Mouse (Mus musculus): ENCODE data around the gene Spata22.
A peak's percentile ranks its signal among the peaks of the same experiment; 100 is the strongest.
"Not testable (repeated sequence)": the region's sequence is repeated elsewhere in the genome, so short reads cannot be mapped to it uniquely, and the experiment has no call there.

Spata22 gene

DNA sequence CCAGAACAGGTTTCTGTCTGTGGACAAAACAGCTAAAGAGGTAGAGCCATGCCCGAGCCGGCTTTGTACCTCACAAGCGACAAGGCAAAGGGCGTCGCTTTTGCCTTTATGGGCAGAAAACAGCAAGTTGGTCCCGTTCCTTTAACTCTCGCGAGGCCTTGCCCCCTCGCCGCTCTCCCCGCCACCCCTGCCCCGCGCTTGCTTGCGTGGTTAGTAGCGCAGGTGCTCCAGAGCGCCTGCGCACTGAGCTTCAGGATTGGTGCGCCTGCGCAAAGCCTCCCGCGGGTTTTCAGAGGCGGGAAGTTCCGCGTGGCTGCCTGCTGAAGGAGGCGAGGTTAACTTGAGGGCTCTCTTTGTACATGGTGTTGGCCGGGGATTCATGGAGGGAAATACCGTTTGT is at the start of gene Spata22, which contains the start of the genes Aspa and Gm49340:
Gene Spata22, plus strand, starts transcription at position 300 of the 400 bp plus-strand sequence.
Gene Aspa, minus strand, starts transcription at position 155 of the 400 bp plus-strand sequence.
Gene Gm49340, plus strand, starts transcription at position 300 of the 400 bp plus-strand sequence.
- no peak for DNase-seq

GRCm38 (mm10) chr11:73280710-73281109 is 48.8 kb upstream of the Spata22 start:
- DNase-seq: no peak

DNA sequence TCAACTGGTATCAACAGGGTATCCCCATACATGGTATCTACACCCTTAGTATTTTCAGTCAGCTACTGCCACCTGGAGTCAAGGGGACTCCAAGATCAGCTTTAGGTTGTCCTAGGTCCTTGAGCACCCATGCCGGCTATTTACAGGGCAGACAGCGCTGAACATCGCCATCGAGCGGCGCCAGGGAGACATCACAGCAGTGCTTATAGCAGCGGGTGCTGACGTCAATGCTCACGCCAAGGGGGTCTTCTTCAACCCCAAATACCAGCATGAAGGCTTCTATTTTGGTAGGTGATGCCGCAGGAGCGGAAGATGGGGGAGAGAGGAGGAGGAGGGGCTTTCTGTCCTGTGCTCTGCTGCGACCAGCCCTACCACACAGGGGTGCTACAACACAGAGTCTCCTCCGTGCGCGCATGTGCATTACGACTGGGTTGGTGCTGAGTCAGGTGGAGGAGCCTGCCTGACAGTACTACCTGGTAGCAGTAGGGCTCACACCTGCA is 48.0 kb upstream of the Spata22 start:
- peak; percentile 67 for DNase-seq

DNA sequence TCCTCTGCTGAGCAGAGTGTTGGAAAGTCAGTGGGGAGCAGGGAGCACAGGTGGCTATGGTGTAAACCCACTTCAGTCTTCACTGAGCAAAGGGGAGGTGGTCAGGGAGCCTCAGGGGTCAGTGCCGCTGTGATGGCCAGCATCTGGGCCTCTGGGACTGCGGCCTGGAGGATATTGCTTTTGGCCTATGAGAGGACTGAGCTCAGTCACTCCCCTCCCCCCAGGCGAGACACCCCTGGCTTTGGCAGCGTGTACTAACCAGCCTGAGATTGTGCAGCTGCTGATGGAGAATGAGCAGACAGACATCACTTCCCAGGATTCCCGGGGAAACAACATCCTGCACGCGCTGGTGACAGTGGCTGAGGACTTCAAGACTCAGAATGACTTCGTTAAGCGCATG is 46.2 kb upstream of the Spata22 start:
- peak; percentile 31 for DNase-seq

DNA sequence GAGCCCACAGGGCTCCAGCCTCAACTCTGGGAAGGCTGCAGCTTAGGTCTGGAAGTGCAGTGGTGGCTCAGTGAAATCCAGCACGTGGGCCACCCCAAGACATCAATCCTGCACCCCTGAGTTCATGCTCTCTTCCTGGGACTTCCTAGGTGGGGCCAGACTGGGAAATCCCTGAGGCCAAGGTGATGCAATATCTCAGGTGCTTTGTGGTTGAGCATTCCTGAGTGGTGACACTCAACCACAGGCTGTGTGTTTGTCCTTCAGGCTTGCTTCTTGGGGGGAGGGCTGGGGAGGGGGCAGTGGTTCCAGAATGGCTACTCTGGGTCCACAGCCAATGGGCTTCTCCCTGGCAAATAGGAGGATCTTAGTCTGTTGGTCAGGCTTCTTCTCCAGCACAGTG is 45.6 kb upstream of the Spata22 start:
- no peak for DNase-seq

DNA sequence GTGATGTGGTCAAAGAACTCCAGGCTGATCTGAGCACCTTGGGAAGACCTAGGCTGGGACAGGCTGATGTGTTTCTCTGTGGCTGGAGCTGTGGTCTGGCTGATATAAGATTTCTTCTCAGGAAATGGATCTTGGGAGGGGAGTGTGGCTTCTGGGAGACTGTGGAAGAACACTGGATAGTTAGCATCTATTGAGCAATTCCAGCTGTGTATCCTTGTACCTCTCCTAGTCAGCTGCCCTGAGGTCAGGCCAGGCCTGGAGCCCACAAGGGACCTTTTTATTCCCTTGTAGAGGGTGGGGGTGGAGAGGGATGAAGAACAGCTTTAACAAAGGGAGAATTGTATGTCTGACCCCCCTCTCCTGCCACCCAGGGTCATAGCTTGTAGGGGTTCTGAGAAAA is 45.2 kb upstream of the Spata22 start:
- DNase-seq: no peak

- DNase-seq: no peak
Observed at GRCm38 (mm10) chr11:73289621-73290020, 39.9 kb upstream of the Spata22 start.

GRCm38 (mm10) chr11:73303123-73303522 is 26.4 kb upstream of the Spata22 start:
- DNase-seq: no peak

DNA sequence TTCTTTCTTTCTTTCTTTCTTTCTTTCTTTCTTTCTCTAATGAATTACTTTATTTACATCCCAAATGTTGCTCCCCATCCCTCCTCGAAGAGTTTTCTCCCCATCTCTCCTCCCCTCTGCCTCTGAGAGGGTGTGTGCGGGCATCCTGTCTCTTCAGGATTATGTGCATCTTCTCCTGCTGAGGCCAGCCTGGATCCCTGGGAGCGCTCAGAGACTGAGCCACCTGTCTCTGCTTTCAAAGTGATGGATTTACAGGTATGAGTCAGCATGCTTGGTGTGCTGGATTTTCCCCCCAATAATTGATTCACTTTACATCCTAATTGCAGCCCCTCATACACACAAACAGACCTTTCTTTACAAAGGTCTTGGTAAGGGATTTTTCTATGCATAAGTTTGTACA is 13.6 kb upstream of the Spata22 start:
- DNase-seq: no peak

DNA sequence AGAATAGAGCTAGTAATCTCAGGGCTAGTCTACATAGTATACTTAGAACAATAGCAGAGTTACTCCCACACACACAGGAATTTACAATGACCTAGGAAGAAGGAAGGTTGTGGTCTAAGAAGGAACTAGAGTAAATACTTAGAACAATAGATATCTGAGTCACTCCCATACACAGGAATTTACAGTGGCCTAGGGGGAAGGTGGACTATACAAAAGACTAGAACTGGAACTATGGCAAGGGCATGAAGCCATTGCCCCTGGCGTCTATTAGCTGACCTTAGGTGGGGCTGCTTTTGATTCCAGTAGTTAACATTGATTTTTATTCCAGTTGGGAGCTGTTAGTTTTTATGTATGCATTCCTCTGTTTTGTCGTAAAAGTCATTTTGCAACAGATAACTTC is 11.0 kb upstream of the Spata22 start:
- DNase-seq: not testable (repeated sequence)

DNA sequence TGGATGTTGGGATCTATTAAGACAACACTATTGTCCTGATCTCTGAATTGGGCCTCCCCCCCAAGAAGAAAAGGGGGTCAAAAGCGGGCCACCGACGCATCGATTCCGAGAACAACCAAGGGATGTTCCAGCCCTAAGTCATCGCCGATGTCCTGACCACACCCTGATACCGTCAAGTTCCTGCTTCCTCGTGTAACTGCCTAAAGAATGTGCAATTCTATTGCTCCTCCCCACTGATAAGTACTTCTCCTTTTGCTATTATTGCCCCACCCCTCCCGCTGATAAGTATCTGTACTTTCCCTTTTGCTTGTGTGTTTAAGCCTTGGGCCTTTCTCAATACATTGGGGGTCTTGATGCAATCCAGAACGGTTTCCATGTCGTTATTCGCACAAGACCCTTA is 8.5 kb upstream of the Spata22 start:
- DNase-seq: not testable (repeated sequence)

DNA sequence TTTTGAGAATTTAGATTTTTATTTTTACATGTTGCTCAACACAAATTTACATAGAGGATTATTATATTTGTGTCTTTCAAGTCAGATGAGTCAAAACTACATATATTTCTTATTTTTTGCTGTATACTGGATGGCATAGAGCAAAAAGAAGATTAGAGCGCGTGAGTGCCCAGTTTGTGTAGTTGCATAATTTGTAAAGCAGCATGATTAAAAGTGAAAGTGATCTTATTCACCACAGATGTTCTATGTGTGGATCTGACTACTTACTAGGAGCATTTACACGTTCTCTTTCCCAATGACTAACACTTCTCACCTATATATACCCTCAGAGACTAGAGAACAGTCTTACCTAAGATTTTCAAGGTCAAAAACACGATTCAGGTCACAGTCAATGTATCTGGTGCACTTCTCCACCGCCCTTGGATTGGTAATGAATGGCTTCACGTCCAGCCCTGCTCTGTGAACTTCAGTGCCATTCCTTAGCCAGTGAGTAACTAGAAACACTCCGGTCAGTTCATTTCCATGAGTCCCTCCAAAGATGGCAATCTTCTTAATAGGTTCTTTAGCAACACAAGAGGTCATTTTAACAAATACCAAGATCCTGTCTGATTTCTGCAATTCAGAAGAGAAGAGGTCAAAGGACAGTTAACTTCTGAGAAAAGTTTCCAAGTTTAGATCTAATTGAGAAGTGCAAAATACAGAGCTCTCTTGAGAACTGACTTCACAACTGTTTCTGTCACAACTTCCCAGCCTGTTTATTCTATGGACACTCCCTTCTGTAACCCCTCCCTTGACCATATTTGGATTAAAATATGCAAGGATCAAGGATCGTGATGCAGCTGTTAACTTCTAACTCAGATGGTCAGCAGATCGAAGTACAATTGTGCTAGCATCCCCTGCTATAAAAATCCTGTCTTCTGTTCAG is 5.4 kb upstream of the Spata22 start:
- DNase-seq: peak; percentile 86

- peak; percentile 95 for DNase-seq
Observed at GRCm38 (mm10) chr11:73326485-73326886, 3.1 kb upstream of the Spata22 start.

GRCm38 (mm10) chr11:73327361-73327760 is 2.2 kb upstream of the Spata22 start:
- no peak for DNase-seq

DNA sequence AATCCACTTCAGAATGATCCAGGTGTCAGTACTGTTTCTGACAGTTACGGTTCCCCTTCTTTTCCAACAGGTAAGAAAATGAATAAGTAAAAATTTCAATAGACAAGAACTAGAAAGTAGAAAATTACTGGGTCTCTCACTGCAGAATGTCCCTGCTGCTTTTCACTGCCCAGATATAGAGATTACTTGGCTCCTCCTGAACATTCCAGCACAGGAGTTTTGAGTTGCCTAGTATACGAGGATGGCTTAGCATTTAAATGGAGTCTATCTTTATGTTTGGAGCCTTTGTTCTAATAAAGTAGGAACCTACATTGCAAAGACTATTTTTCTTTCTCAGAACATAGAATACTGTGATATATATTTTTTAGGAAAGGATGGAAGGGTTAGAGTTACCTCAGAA is 3.8 kb downstream of the Spata22 start:
- no peak for DNase-seq

DNA sequence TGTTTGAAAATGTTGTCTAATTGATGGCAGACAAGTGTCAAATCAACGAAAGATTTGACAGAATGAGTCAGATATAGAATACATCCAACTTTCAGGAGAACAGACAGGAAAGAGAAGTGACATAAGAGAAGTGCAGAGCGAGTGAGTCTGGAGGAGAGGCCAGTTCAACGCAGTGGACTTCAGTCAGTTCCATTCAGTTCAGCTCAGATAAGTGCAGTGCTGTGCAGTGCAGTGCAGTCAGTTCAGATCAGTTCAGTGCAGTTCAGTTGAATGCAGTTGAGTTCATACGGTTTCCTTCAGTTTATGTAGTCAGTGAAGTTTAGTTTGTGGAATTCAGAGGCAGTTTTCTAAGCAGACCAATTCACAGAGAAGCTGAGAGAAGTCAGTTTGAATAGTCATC is 7.4 kb downstream of the Spata22 start:
- no peak for DNase-seq

DNA sequence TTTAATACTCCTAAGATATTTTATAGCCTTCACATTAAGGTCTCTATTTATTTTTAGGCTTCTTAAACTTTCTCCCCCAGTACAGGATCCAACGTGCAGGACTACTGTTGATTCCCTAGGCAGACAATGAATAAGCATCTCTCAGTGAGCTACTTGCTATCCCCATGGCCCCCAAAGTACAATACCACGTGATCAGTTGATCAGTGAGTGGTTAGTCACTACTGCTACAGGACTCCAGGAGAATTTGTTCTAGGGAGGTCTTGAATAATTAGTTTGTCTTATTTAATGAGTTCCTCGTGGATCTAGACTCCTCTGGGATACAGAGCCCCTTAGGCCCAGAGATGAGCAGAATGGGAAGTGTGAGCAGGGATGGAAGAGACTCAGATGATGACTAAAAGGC is 20.9 kb downstream of the Spata22 start, which contains the start of gene Olfr20:
Gene Olfr20, plus strand, starts transcription at position 301 of the 400 bp plus-strand sequence.
- no peak for DNase-seq

DNA sequence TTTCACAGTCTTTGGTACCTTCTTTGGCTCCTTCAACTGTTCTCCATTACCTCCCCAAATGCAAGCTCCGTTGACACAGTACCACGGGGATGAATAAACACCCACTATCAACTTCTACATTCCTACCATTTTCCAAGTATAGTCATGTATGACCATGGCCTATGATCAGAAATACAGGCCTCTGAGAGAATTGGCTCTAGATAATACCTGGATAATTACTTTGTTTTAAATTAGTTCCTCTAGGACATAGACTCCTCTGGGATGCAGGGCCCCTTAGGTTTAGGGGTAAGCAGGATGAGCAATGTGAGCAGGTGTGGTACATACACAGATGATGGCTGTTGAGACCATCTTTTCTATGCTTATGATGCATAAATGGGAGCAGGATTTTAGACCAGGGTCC is 41.4 kb downstream of the Spata22 start, which contains the start of gene Olfr376:
Gene Olfr376, plus strand, starts transcription at position 301 of the 400 bp plus-strand sequence.
- DNase-seq: no peak

DNA sequence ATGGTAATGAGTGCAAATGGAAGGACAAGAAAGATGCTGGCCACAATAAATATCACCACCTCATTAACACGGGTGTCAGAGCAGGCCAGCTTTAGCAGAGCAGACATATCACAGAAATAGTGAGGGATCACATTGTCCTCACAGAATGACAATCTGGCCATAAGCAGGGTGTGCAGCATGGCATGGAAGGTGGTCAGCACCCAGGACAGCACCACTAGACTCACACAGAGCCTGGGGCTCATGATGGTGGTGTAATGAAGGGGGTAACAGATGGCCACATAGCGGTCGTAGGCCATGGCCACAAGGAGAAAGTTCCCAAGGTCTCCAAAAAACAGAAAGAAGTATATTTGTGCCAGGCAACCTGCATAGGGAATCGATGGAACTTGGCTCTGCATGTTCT is 65.8 kb downstream of the Spata22 start:
- DNase-seq: no peak
